Mouse (Mus musculus): ENCODE results near the gene Olfr1406. TPM values are rescaled to one million over a fixed set of nuclear protein-coding genes. Genes with fewer than 3 reads are reported as not detected.

Olfr1406 gene
- polyA plus RNA-seq (2014; fragmentation: Illumina TruSeq; extraction: RNeasy Lipid Tissue Mini Kit (QIAGEN cat#74804); ENCODE audit: low read depth, low replicate concordance), result not detected

GRCm38 (mm10) chr1:173190540-173190939, at the start of gene Olfr1406:
Gene Olfr1406, minus strand, starts transcription at chr1:173190640.

GRCm38 (mm10) chr1:173227081-173227480, 36.6 kb upstream of the Olfr1406 start, which contains the start of gene Fcer1a:
Gene Fcer1a, minus strand, starts transcription at chr1:173227214.

GRCm38 (mm10) chr1:173212092-173212491, 21.7 kb upstream of the Olfr1406 start, which contains the start of gene Olfr1404:
Gene Olfr1404, plus strand, starts transcription at chr1:173212392.

GRCm38 (mm10) chr1:173197508-173197907, 7.1 kb upstream of the Olfr1406 start, which contains the start of gene Olfr218:
Gene Olfr218, plus strand, starts transcription at chr1:173197808.

GRCm38 (mm10) chr1:173137274-173137673, 53.2 kb downstream of the Olfr1406 start, which contains the start of gene Olfr1408:
Gene Olfr1408, minus strand, starts transcription at chr1:173137374.

Other genes with a start within 250 kb of the Olfr1406 start
- gene Olfr16, start 240.2 kb downstream of the Olfr1406 start, polyA plus RNA-seq (2014; fragmentation: Illumina TruSeq; extraction: RNeasy Lipid Tissue Mini Kit (QIAGEN cat#74804); ENCODE audit: low read depth, low replicate concordance), result not detected
- not detected for gene Olfr1408, start 53.3 kb downstream of the Olfr1406 start, polyA plus RNA-seq (2014; fragmentation: Illumina TruSeq; extraction: RNeasy Lipid Tissue Mini Kit (QIAGEN cat#74804); ENCODE audit: low read depth, low replicate concordance)
- gene Olfr218, start 7.2 kb upstream of the Olfr1406 start, polyA plus RNA-seq (2014; fragmentation: Illumina TruSeq; extraction: RNeasy Lipid Tissue Mini Kit (QIAGEN cat#74804); ENCODE audit: low read depth, low replicate concordance), result not detected
- gene Olfr1404, start 21.8 kb upstream of the Olfr1406 start, polyA plus RNA-seq (2014; fragmentation: Illumina TruSeq; extraction: RNeasy Lipid Tissue Mini Kit (QIAGEN cat#74804); ENCODE audit: low read depth, low replicate concordance), result not detected
- gene Fcer1a, start 36.6 kb upstream of the Olfr1406 start, polyA plus RNA-seq (2014; fragmentation: Illumina TruSeq; extraction: RNeasy Lipid Tissue Mini Kit (QIAGEN cat#74804); ENCODE audit: low read depth, low replicate concordance), result not detected
- not detected for gene Olfr418, start 75.4 kb upstream of the Olfr1406 start, polyA plus RNA-seq (2014; fragmentation: Illumina TruSeq; extraction: RNeasy Lipid Tissue Mini Kit (QIAGEN cat#74804); ENCODE audit: low read depth, low replicate concordance)
- not detected for gene Mptx2, start 87.1 kb upstream of the Olfr1406 start, polyA plus RNA-seq (2014; fragmentation: Illumina TruSeq; extraction: RNeasy Lipid Tissue Mini Kit (QIAGEN cat#74804); ENCODE audit: low read depth, low replicate concordance)
- not detected for gene Ackr1, start 143.1 kb upstream of the Olfr1406 start, polyA plus RNA-seq (2014; fragmentation: Illumina TruSeq; extraction: RNeasy Lipid Tissue Mini Kit (QIAGEN cat#74804); ENCODE audit: low read depth, low replicate concordance)
- gene Aim2, start 160.2 kb upstream of the Olfr1406 start, polyA plus RNA-seq (2014; fragmentation: Illumina TruSeq; extraction: RNeasy Lipid Tissue Mini Kit (QIAGEN cat#74804); ENCODE audit: low read depth, low replicate concordance), result 0.89 TPM
- 0.16 TPM for gene Cadm3, start 177.1 kb upstream of the Olfr1406 start, polyA plus RNA-seq (2014; fragmentation: Illumina TruSeq; extraction: RNeasy Lipid Tissue Mini Kit (QIAGEN cat#74804); ENCODE audit: low read depth, low replicate concordance)

Data from kidney, adult 10 weeks (tissue).